Mouse (Mus musculus) T-helper 1 cell (primary cell): ENCODE results near the gene Wnt6.

Experiments used
- in situ Hi-C: fragments of 300-600 bp; cut with MboI, MseI; formaldehyde crosslinking; loops from one replicate; pipeline ENCODE4 v1.15.1; 2025; ENCODE audit warnings: high pct_unique_total_duplicates

The Wnt6 gene

DNA sequence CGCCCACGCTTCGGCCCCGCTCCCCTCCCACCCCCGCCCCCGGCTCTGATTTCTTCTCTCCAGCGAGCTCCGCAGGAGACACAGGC is at the start of gene Wnt6:
TSS of gene Wnt6 (plus strand) at position 48 of the 86 bp plus-strand sequence.
- in situ Hi-C loops, result loop anchor here (5.0 kb wide), 1 partner anchor 41 kb away; no protein-coding TSS in a partner anchor

DNA sequence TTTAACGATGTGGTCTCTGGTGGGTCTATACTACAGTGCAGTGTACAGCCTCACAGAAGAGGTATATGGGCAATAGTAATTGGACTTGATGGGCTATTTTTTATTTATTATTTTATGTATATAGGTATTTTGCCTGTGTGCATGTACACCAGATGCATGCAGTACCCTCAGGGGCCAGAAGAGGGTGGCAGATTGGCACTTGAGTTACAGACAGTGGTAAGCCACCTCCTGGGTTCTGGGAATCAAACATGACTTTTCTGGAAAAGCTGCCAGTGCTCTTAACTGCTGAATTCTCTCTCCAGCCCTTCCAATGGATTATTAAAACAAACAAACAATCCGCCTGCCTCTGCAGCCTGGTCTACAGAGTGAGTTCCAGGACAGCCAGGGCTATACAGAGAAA is 47.9 kb upstream of the Wnt6 start:
- in situ Hi-C loops, result no loop called here

DNA sequence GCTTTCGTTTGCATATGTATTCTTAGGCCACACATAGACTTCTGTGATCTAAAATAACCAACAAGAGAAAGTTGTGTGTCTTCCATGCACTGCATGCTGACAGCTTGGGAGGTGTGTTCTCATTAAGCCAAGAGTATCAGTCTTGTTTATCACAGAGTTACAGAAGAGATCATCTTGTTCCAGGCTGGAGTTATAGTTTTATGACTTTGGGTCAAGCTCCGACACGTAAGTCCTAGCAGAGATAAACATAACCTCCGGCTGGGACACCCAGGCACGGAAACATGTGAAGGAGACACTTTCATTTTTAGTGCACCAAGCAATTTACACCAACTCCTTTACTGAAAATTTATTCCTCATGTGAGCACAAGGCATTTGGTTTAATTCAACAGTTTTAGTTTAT is 45.6 kb upstream of the Wnt6 start:
- in situ Hi-C loops, result no loop called here

DNA sequence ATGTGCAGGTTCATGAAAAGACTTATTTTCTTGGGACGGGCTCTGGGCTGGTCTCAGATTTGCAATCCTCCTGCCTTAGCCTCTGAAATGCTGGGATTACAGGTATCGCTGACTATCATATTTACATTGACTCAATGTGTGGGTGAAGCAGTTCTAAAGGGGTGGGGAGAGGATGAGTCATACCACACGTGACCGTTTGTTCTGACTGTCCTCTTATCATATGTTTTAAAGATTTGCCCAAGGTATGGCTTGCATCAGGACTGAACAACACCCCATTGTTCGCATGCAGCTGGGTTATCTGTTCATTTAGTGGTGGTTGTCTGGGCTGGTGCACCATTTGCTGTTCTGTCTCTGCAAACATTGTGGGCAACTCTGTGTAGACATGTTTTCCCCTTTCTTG is 45.0 kb upstream of the Wnt6 start:
- in situ Hi-C loops, result no loop called here

DNA sequence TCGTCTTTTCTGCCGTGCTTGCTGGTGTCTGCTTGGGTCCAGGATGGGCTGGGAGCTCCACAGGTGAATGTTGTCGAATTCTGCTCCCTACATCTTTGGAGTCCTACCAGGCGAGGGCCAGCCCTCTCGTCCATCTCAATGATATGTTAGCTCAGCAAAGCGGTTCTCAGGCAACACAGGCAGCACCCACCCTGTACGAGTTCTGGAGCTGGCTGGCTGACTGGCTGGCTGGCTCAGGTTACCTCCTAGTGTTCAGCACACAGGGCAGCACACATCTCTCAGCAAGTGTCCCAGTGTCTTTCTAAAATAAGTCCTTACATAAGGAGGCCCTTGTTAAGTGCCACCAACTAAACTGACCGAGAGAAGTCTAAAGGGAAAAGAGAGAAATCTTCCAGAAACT is 43.2 kb upstream of the Wnt6 start:
- in situ Hi-C loops, result no loop called here

DNA sequence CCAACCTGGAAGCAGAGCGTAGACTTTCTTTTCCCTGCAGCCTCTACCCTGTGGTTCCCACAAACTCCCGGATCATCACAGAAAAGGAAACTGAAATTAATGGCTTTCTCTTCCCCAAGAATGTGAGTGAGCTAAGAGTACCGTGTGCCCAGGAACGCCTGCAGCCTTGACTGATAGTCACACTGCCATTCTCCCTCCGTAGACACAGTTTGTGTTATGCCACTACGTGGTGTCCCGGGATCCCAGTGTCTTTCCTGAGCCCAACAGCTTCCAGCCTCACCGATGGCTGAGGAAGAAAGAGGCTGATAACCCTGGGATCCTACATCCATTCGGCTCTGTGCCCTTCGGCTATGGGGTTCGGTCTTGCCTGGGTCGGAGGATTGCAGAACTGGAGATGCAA is 34.7 kb upstream of the Wnt6 start:
- in situ Hi-C loops, result no loop called here

DNA sequence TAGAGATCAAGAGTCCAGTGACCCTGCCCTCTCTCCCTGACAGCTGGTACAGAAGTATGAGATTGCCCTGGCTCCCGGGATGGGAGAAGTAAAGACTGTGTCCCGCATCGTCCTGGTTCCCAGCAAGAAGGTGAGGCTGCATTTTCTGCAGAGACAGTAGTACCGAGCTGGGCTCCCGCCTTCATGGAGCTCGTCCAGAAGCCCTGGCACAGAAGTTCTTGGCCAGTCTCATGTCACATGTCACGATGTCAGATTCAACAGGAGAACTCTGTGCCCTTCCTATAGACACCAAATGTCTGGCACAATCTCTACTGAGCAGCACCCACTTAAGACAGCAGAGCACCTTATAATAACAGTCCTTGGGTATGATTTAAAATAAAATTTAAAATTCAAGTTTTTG is 34.2 kb upstream of the Wnt6 start:
- in situ Hi-C loops, result no loop called here

DNA sequence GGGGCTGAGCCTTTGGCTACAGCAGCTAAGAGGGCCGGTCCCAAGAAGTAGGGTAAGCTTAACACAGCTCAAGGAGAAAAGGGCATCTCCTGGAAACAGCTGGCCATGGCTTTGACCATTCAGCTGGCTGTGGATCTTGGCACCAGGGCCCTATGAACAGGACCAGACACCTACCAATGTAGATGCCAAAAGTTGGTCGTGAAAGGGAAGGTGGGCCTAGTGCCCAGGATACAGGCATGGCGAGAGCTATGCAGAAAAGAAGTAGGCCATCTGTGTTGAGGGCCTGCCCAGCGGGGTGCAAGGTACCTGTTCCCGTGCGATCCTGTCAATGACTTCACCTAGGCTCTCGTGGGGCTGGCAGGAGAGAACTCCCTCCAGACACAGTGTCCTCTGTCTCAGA is 30.8 kb upstream of the Wnt6 start:
- in situ Hi-C loops, result no loop called here

DNA sequence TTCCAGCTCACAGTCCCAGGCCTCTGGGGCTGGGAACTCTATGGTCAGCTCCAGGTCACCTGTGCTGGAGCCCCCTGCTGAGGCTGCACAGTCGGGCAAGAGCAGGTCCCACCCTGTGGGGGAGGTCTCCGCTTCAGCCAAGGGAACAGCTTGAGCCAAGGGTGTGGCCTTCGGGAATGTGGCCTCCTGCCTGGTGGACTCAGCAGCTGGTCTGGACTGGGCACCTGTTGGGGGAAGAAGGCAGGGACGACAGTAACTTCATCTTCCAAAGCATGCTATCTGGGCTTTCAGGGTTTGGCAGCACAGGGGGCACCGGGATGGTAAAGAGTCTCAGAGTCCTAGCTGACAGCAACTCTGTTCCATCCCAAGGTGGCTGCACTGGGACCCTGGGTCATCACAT is 24.4 kb upstream of the Wnt6 start:
- in situ Hi-C loops, result no loop called here

DNA sequence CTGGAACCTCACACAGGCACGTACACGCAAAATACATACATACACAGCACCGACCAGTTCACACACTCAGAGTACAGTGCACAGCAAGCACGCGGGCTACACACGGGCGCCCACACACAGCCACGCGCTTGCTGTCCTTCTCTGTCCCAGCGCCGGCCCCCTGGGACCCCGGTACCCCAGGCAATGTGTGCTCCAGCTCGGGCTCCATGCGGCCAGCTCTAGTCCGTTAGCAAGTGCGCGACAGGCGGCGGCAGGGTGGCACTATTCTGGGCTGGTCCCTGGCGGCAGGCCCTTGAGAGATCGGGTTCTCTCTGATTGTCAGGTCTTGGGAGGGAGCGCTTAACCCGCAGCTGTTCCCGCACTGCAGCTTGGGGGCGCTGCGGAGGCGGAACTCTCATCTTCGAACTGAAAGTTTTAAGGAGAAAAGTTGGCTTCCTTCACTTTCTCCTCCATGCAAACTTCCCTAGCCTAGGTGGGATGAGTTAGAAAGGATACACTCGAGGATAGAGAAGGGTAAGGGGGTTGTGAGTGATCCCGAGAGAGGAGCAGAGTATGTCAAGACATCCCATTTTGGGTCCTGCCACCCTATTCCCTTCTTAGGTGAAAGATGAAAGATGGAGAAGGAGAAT is 22.9 kb upstream of the Wnt6 start, which contains the start of gene Prkag3:
TSS of gene Prkag3 (minus strand) at position 579 of the 629 bp plus-strand sequence.
- in situ Hi-C loops, result no loop called here

DNA sequence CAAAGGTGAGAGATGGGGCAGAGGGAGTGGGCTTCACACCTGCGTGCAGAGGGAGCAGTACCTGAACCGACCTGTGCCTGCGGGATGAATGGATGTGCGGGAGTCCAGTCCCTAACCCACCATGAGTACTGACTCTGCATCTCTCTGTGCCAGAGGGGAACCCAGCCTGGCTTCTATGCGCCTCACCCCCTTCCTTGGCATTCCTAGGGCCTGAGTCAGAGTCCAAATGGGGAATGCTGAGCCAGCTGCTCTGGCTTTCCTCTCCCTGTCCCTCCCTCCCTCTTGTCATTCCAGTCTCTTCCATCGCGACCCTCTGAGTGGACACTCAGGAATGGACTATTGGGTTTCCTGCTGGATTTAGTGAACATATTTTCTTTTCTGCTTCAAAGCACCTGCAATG is 22.4 kb upstream of the Wnt6 start:
- in situ Hi-C loops, result no loop called here

DNA sequence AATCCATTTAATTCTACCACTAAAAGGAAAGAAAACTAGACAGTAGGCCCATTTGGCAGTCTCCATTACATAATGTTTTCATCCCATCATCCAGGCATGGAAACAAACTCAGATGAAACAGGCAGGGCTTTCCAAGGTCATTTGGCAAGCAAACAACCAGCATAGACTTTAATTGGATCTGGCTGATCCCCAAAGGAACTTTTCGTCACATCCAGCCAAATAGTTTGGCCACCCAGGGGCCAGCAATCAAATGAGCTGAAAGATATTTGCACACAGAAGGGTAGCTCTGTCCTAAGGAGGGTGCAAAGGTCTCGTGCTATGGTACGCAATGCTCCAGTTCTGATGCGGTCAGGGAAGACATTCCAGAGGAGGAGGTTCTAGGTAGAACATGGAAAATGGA is 21.0 kb upstream of the Wnt6 start:
- in situ Hi-C loops, result no loop called here

DNA sequence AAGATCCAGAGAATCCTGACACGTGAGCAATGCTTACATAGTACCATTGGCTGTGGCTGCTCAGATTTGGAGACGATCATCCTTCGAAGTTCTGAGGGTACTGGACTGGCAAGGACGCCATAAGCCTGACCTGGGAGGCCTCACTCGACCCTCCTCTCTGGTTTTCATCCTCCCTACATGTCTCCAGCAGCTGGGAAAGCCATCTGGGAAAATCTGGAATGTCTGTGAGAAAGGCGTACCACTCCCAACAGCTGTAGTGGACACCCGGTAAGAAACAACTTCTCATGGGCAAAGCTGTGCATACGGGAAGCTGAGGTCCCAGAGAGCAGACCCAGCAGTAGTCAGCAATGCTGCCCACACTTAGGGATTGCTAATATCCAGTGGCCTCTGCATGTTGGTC is 19.5 kb upstream of the Wnt6 start:
- in situ Hi-C loops, result no loop called here

DNA sequence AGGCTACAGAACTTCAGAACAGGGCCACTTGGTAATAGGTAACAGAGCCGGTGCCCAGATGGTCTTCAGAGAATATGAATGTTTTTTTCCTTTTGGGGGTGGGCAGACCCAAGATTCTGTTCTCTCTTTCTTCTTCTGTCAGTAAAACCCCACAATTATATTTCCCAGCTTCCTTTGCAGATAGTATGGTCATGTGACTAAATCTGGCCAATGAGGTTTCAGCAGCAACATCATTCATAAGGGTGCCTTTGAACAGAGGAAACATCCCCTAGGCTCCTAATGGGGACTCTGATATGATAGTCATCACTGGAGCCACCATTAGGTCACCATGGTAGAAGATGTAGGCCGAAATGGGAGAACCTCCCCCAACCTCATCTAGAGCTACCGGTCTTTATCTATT is 18.9 kb upstream of the Wnt6 start:
- in situ Hi-C loops, result no loop called here

DNA sequence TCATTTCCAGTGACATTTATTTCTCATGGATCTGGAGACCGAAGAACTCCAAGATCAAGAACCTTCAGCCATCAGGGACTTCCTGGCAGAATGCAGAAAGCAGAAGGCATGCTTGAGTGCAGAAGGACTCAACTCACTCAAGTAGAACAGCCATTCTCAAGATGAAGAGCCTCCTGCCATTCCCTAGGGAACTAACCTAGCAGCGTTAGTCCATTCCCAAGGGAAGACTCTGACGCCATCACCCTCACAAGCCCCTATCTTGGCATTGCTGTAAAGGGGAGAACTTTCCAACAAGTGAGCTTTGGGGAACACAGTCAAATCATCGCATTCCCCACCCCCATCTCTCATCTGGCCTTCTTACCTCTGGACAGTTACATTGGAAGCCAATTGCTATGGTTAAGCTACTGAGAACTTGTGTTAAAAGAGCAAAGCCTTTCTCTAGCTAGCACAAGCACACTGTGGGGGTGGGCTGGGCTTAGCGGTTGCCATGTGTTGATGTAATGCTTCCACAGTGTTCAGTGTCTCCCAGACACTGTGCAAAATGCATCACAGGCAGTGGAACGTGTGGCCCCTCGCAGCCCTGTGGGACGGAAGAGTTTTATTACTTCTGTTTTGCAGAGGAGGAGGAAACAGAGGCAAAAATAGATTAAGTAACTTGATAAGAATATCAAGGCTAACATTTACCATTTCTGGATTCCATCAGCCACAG is 18.3 kb upstream of the Wnt6 start:
- in situ Hi-C loops, result no loop called here

DNA sequence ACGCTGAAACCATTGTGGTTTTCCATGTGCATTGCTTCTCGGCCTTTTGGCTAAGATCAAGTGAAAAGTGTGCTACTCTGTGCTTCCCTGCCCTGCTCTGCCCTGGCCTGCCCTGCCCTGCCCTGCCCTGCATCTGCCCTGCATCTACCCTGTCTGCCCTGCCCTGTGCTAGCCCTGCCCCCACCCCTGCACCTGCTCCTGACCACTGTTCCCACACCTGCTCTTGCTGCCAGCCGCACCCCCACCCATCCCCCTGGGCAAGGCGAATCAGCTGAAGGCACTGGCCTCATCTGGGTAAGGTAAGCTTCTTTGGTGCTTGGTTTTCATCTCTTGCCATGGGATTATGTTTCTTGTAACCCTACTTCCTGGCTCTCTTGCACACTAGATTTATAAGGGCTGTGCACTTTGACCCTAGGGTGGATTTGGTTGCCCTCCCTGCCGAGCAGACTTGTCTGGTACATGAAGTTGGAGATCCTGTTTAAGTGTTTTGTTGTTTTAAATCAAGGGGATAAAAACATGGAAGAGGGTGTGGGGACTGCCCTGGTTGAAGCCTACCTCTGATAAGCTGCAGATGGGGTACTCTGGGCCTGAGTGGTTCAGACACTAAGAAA is 17.4 kb upstream of the Wnt6 start:
- in situ Hi-C loops, result no loop called here

DNA sequence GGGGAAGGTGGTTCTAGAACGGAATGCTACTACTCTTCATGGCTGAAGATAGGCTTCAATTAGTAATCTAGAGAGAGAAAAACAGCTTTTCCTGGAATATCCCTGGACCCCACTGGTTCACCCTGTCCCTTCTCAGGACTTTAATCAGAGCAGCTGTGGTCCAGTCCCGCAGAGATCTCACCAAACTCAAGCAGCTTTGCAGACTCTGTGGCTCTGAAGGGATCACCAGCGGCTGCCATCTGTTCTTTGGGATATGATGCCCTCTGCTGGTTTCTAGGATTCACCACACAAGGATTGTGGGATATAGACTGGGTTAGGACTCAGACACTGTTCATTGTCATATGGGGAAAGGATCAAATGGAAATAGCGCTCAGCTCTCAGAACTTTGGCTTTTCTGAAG is 11.9 kb upstream of the Wnt6 start:
- in situ Hi-C loops, result no loop called here

DNA sequence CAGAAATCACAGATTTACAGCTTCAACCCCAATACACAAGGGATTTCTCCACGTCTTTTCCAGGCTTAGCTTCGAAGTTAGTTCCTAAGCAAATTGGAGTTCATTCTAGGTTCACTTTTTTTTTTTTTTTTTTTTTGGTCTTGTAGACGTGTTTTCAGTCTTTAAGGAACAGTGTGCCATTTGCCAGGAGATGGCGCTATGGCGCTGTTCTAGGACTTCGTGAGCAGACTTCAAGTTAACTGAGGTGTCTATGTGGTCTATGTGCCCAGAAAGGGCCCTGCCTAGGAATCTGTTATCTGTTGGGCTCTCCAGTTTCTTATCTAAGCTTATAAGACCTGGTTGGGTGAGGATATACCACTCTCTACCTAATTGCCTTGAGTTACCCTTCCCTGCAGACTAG is 8.6 kb upstream of the Wnt6 start:
- in situ Hi-C loops, result no loop called here

DNA sequence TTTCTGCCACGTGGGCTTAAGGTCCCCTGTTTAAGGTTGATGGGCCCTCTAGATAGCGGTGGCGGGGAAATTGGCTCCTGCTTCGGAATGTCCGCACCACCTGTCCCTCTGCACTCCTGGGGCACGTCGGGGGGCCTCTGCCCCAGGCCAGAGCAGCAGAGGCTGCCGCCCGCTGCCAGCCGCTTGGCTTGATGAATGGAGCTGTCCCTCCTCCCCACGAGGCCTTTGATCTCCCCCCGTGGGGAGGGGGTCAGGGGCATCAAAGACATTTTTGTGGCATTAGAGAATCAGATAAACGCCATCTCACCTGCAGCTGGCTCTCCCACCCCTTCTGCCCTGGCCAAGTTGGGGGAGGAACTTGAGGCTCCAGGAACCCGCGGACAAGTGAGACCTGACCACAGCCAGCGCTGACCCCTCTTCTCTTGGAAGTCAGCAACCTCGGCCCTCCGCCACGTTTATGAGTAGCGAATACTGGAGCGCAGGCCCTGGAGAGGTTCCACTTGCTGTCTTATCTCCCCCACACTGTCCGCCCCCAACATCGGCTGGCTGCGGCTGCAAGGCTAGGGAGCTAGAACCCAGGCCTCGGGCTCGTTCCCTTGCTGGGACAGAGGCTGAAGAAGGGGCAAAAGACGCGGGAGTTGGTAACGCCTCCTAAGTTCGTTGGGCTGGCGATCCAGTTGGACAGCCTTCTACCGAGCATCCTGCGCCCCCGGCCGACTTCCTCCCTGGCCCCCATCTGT is 795 bp upstream of the Wnt6 start:
- in situ Hi-C loops, result loop anchor here (5.0 kb wide), 1 partner anchor 41 kb away; no protein-coding TSS in a partner anchor

DNA sequence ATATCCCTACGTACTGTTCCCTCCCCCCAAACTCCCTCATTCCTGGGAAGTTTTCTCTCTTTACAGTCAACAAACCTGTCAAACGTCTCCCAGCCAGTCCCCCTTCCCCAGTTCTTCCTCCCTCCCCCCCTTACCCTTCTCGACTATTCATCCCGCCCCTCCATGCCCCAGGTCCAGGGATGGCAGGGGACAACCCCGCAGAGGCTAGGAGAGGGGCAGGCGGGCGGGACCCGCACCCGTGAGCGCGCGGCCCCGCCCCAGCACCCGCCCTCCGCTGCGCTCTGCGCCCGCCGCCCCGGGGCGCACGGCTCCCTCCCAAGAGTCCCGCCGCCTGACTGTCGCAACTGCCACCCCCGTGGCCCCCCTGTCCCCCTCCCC is 236 bp upstream of the Wnt6 start:
- in situ Hi-C loops, result loop anchor here (5.0 kb wide), 1 partner anchor 41 kb away; no protein-coding TSS in a partner anchor

DNA sequence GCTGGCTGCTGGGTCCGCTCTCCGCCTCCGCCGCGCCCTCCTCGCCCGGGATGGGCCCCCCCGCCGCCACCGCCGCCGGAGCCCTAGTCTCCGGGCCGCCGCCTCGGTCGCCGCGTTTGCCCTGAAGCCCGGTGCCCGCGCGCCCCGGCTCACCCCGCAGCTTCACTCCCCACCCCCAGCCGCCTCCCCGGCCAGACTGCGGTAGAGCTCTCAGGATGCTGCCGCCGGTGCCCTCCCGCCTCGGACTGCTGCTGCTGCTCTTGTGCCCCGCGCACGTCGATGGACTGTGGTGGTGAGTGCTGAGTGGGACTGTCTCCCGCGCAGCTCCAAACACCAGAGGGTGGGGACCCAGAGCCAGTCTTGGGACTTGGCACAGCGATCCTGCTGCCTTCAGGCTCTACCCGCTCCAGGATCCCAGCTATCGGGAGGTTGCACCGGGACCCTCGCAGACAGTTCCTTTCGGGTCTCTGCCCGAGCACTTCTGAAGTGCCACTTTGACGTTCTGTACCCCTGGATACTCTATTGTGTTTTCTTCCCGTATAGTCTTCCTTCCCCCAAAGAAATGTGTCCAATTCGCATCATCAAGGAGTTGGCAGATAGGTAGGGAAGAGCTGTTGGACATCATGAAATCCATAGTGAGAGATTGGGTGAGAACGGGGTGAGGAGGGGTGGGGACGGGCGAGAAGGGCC is 384 bp downstream of the Wnt6 start:
- in situ Hi-C loops, result loop anchor here (5.0 kb wide), 1 partner anchor 40 kb away; no protein-coding TSS in a partner anchor

DNA sequence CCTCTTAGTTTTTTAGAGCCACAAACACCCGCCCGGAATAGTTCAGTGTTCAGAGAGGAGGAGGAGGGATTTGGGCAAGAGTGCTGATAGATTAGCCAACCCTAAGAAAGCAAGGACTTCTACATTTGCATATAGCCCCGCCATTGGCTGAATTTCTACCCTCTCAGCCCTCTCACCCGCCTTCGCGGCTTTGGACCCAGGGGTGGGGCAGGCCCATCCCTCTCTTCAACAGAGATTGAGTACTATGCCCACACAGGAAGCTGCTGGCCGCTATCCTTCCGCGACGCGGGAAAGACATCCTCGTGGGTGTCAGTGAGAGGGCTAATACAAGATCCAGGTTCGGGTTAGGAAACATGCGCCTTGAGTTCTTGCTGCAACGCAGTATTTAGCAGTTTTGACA is 1.4 kb downstream of the Wnt6 start:
- in situ Hi-C loops, result loop anchor here (5.0 kb wide), 1 partner anchor 39 kb away; no protein-coding TSS in a partner anchor
